Mouse (Mus musculus) adrenal gland, adult 2 months (tissue): ENCODE results near the gene Foxd4. TPM values are rescaled to one million over a fixed set of nuclear protein-coding genes. Genes with fewer than 3 reads are reported as not detected.
"Not testable (repeated sequence)": the region's sequence is repeated elsewhere in the genome, so short reads cannot be mapped to it uniquely, and the experiment has no call there.

Experiments
- DNase-seq: peaks from one replicate; pipeline ENCODE4 v3.0.0; 2021
- microRNA-seq, 2 experiments: library from miRNA; unstranded; fragments of <30 nt; microRNA quantifications; one replicate each; pipeline ENCODE4 v1.2.0; 2021
- polyA plus RNA-seq: library from polyadenylated mRNA; depleted of rRNA; stranded (reverse); fragments of >200 nt; gene quantifications from 2 replicates; pipeline ENCODE4 v1.2.3, GENCODE M21; 2012; rRNA removed
- total RNA-seq, 2 experiments: library from RNA; stranded (reverse); gene quantifications; 2 replicates each; pipeline ENCODE4 v1.2.3; 2021

Foxd4 gene
- total and polyA plus RNA-seq, 3 experiments = not detected

- DNase-seq = not testable (repeated sequence)
Measured at GRCm38 (mm10) chr19:24875129-24875870, 25.7 kb downstream of the Foxd4 start, which contains the start of gene Gm10053. Gm10053 (plus strand) TSS chr19:24875686.

- DNase-seq = no peak
Measured at GRCm38 (mm10) chr19:24873873-24874272, 27.1 kb downstream of the Foxd4 start.

GRCm38 (mm10) chr19:24871037-24871635 is 29.9 kb downstream of the Foxd4 start:
- DNase-seq = peak; percentile 63

GRCm38 (mm10) chr19:24865436-24865835 is 35.6 kb downstream of the Foxd4 start:
- DNase-seq = peak; percentile 73

GRCm38 (mm10) chr19:24861612-24862451 is 39.2 kb downstream of the Foxd4 start, which contains the start of gene Pgm5:
Pgm5 (minus strand) TSS chr19:24861855.
- DNase-seq = peak; percentile 74

GRCm38 (mm10) chr19:24861276-24861611 is 39.8 kb downstream of the Foxd4 start:
- DNase-seq = no peak

GRCm38 (mm10) chr19:24851456-24852315 is 49.3 kb downstream of the Foxd4 start:
- peak; percentile 11 for DNase-seq

Small RNAs within 50 kb of the gene (microRNA-seq; reads per million reads assigned to microRNA genes)
- gene Mir3084-1 = 0 reads per million in 2 experiments

Other genes with a start within 250 kb of the Foxd4 start
- under 1 TPM; 0.14 to 0.17 TPM for gene Tmem252, start 227.2 kb downstream of the Foxd4 start, total RNA-seq
- 0.13 and 0.18 TPM in 2 replicates for gene Tmem252, start 227.2 kb downstream of the Foxd4 start, polyA plus RNA-seq
- gene Pgm5, start 39.3 kb downstream of the Foxd4 start, total RNA-seq = 10 to 100 TPM; 51.9 to 89.1 TPM
- 5.3 and 7.3 TPM in 2 replicates for gene Pgm5, start 39.3 kb downstream of the Foxd4 start, polyA plus RNA-seq
- 100 to 1,000 TPM; 171 to 375 TPM for gene Gm10053, start 25.5 kb downstream of the Foxd4 start, total RNA-seq
- 1.1 and 2.2 TPM in 2 replicates for gene Gm10053, start 25.5 kb downstream of the Foxd4 start, polyA plus RNA-seq
- gene Cbwd1, start 60.4 kb upstream of the Foxd4 start, total RNA-seq = 10 to 100 TPM in 1 of 2 experiments, 1 to 10 TPM in 1; 8.8 to 15.3 TPM
- gene Cbwd1, start 60.4 kb upstream of the Foxd4 start, polyA plus RNA-seq = 0.46 and 1.2 TPM in 2 replicates
- 10 to 100 TPM; 17.1 to 34.7 TPM for gene Dock8, start 98.3 kb upstream of the Foxd4 start, total RNA-seq
- 5.4 and 9.4 TPM in 2 replicates for gene Dock8, start 98.3 kb upstream of the Foxd4 start, polyA plus RNA-seq